Mouse (Mus musculus): ENCODE data around the gene Cbx1.

Cbx1 gene

DNA sequence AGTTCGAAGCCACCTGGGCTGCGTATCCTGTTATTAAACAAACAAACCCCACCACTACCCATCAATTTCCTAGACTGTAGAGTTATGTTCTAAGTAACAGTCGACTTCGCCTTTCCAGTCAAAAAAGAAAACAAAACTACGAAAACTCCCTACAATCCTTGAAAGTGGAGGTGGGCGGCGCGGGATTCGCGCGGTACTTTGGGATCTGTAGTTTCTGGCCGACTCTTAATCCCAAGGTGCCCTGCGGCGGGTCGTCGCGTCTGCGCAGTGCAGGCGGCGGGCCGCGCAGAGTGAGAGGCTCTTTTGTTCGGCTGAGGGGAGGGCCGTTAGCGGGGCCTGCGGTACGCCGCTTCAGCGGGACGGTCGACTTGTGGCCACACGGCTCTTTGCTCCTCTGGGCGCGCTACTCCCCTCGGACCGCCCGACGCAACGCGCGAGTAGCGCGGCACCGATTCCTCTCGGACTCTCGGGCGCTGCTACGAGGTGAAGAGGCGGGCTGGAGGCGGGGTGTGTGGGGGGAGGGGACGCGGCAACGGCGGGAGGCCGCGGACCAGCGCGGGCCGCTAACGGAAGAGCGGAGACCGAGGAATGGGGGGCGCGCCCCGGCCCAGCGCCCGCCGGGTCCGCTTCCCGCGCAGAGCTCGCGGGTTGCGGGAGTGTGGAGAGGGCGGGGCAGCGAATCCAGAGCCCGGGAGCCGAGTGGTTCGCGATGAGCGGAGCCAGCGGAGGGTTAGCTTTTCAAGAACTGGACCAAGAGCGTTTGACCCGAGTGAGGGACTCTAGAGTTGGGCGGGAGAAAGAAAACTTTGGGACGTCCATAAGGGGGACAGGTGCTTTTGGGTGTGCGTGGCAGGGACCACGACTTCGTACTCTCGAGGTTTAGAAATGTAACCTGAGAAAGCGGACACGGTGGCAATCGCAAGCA, at the start of gene Cbx1:
Gene Cbx1, plus strand, starts transcription at position 257 of the 925 bp plus-strand sequence.
- DNase-seq, result peak; percentile 92 to 93

DNA sequence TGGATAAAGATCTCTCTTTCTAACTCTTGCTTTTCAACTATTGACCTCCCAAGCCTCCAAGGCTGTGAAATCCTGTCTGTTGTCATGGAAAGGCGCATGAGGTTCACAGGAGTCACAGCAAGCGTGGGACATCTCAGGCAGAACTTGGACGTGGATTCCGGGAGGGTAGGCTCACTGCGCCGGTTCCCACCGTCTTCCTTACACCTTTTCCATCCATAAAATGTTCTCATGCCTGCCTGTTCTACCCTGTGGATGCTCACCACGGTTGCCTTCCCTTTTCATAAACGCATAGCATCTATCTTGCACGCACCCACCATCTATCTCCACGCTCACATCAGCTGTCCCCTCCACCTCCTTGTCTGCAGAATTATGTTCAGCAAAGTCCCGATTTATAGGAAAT, 48.1 kb upstream of the Cbx1 start:
- DNase-seq, result no peak

DNA sequence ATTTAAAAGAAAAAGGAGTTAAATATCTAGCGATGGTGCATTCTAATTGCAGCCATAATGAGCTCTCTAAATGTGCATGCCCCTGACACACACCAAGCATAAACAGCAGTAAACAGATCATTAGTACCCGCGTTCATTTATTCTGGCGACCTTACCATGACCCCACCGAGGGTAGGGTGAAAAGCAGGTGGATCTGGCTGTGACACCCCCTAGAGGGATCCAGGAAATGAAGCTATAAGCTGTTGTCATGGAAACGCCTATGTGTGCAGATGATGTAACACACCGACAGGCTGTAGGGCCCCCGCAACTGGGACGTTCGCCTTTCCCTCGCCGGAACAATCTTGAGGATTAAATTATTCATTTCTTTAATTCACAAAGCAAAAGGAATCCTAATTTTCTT, 46.9 kb upstream of the Cbx1 start:
- DNase-seq, result no peak

DNA sequence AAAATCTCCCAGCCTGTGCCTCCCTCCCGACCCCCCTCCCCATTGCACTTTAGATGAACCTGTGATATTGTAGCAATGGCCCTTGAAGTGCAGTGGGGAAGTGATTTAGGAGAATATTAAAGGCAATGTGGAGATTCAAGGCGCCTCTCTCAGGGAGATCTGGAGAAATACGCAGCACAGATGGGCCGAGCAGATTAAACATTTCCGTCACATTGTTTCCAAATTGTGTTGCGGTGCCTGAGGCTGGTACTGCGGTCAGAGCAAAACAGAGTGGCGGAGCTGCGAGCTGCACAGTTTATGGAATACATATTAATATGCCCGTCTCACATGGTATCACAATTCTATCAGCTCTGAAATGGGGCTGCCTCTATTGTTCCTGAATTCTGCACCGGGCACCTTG, 45.9 kb upstream of the Cbx1 start:
- DNase-seq, result no peak

DNA sequence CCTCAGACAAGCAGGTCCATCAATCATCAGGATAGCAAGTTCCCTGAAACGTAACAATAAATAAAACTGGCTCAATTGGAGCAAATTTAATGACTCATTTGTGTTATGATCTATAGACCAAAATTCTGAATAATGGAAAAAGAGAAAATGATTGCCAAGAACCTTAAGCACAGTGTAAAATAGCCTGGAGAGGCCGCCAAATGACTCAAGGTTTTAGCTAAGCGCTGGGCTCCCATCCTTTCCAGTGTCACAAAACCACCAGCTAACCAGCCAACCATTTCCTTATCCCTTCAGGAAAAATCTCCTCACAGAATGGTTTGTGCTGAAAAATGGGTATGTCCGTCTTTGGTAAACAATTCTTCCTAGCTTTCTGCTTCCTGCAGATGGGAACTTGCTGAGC, 45.0 kb upstream of the Cbx1 start:
- DNase-seq, result no peak

DNA sequence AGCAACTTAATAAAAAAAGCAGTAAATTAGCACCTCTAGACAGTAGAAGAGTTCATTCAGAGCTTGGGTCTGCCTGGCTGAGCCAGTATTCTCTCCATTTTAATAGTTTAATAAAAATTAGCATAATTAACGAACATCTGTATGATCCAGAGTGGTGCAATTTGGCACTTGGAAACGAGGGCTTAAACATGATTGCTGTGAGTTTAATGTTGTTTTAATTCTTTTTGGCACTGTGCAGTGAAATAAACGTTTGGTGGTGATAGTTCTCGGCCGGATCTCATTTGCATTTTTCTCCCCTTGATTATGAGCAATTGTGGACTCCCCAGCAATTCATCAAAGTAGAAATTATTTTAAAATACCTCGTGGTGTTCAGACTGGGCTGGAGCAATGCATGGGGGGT, 42.3 kb upstream of the Cbx1 start:
- DNase-seq, result no peak

DNA sequence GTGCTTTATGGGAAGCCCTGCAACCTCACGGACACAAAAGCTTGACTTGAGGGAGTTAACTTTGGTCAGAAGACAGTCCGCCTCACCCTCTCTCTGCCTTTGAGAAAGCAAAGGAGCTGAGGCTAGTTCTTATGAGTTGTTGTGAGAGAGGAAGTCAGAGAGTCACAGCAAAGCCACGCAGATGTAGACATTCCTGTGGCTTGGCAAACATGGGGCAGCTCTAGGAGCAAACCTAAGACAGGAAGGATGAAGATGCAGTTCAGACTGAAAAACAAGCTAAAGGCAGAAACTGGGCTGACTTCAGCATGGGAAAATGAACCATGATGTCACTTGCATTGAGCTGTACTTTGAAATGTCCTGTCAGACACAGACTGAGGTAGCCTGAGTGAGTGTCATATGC, 41.4 kb upstream of the Cbx1 start:
- no peak for DNase-seq

DNA sequence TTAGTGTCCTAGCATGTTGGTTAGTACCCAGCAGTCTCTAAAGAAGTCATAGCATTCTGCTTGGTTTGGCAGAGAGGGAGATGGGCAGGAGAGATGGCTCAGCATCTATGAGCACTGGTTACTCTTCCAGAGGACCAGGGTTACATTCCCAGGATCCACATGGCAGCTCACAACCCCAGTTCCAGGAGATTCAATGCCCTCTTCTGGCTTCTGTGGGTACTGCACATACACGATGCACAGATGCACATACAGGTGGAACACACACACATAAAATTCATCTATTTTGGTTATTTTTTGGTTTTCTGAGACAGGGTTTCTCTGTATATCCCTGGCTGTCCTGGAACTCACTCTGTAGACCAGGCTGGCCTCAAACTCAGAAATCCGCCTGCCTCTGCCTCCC, 33.6 kb upstream of the Cbx1 start:
- DNase-seq, result no peak

DNA sequence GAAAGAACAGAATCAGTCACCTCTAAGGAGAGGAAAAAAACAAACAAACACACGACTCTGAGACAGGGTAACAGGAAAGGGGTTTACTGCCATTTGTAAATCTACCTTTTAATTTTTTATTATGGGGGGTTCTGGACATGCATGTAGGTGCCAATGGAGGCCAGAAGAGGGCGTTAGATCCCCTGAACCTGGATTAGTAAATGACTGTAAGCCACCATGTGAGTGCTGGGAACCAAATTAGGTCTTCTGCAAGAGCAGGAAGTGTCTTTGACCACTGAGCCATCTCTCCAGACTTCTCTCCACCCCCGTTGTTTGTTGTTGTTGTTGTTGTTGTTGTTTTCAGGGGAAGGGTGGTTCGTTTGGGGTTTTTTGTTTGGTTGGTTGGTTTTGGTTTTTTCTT, 31.5 kb upstream of the Cbx1 start:
- no peak for DNase-seq

DNA sequence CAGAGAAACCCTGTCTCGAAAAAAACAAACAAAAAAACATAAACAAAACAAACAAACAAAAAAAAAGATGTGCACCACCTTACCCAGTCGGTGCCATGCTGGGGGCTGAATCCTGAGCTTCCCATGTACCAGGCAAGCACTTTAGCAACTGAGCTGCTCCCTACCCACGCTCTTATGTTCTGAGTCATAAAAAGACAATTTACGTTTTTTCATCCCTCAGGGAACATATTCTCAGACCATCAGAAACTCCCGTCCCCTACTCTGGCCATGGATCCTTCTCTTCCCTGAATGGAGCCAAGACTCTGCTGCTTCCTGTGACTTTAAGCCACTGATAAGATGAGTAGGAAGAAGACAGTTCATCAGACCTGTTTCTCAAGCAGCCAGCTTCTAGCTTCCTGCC, 30.5 kb upstream of the Cbx1 start:
- DNase-seq, result no peak

DNA sequence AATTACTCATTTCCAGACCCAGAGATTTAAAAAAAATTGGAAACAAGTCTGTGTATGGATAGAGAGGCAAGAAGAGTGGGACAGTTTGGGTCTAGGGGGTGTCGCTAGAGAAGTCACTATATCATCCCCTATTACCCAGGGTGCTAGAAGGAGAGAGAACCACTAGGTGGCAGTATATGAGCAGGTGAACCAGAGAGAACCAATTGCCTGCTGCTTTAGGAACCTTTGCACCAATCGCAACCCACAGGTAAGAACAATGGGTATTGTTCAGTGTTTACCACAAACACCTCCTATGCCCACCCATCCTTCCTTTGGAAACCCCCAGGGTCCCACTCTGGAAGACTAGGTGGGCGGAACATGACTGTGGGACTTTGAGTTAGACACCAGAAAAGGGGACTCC, 28.9 kb upstream of the Cbx1 start:
- peak in 1 of 2 experiments; percentile 74 for DNase-seq

DNA sequence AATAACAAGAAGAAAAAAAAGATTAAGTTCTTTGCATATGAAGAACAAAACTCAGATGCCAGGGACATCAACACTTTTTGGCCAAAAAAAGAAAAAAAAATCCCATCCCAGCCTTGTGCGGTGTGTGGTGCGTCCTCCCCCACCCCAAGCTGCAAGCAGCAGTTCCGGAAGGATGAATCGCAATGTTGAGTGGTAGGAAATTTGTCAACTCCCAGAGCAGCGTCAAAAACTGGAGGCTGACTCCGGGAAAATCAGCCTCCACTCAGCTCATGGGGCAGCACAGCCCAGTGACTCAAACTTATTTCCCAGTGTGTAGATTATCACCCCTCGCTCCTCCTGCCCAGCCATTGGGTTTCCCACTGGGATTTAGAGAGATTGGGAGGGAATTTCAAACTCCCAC, 26.9 kb upstream of the Cbx1 start:
- no peak for DNase-seq

DNA sequence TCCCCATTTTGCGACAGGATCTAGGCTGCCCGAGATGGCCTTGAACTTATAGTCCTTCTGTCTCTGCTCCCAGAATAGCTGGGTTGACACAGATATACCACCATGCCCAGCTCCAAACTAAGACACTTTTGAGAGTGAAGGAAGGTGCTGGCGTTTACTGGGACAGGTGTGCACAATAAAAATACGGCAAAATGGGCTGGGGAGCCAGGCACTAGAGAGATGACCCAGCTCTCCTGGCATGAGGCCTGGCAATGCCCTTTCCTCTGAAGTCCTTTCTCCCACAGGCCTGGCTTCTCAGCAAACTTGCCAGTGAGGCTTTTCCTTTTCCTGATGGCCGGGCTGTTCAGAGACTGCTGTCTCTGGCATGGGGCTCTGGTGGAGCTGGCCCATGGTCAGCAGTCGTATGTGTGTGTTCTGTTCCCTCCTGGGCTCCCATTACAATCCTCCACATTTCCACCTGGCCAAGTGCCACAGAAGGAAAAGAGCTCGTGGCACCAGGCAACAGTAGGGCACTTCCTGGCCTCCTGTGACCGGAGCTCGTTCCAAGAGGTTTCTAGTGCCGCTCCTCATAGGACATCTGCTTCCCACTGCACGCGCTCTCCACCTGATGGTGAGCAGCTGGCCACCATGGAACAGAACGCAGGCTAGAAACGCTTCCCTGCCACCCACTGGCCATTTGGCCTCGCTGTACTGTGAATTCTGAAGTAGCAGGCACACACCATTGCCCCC, 26.0 kb upstream of the Cbx1 start:
- DNase-seq, result peak; percentile 52 to 60

DNA sequence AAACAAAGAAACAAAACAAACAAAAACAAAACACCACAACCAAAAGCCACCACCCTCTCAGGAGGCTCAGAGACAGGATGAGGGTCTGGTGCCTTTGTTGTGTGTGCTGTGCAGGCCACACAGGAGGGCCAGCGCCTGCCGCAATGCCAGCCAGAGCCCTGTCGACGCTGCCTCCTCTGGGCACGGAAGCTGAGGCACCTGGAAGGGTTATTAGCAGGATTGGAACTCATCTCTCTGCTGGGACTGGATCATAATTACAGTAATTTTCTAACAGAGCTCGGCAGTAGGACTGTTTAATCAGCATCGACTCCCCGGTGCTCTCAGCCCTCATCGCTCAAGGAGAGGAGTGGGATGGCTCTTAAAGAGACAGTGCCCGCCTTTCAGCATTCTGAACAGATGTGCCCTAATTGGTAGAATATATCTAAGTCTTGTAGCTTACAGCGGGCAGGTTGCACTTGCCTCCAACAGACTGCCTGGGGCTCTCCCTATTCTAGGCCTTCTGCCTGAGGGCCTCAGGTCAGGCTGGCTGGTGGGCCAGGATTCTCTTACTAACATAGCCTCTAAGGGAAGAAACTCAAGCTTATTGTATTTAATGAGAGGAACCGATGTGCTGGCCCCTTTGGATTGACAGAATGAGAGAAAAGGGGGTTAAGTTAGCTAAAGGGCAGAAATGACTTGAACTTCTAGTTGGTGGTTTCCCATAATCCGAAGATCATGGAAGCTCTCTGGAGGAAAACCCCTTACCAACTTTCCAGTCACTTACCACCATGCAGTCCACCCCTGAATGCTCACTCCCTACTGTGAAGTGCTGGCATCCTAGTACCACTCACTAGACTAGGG, 24.2 kb upstream of the Cbx1 start:
- DNase-seq, result no peak

DNA sequence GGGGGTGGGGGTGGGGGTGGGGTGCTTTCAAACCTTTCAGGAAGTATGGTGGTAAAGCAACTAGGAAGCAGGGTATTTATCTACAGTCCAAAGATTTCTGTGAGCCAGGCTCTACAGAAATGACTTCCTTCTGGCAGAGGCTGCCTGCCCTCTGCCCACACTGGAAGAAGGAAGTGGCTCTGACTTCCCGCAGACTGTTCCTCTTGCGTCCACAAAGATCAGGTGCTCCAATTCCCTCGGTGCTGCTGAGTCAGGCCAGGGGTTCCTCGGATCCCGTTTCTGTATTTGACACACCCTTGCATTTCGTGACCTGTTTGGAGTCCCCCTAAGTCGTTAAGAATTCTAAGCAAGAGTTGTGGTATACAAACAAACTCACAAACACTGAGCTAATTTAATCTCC, 23.3 kb upstream of the Cbx1 start:
- DNase-seq, result peak; percentile 63 to 64

DNA sequence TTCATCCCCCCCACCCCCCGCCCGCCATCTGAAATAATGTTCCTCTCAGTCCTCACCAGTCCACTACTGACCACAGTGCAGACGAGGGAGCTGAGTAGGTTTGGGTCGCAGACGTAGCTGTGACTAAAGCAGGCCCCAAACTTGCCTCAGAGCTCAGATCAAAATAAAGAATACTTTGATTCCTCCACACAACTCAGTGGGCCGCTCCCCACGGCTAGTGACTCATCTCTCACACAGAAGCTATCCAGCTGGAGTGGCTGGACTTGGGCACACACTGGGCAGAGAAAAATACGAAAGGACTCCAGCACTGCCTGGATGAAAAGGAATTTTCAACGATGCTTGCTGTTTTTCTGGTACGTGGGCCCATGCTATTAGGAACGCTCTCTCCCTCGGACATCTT, 22.4 kb upstream of the Cbx1 start:
- DNase-seq, result no peak

DNA sequence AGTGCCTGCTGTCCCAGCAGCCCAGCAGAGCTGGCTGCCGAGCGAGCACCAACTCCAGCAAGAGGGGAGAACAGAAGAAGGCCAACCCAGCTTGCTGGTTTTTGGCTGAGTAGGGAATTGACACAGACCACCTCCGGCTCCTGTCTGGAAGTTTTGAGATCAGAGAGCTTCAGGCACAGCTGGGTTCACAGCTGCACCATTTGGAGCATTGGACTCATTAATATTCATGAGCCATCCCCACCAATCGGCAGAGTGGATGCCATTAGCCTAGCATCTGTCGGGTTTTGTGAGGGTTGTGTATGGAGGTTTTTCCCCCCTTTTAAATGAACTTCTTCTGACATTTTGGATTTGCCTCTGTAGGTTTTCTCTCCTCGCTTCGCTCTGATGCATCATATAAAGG, 21.8 kb upstream of the Cbx1 start:
- DNase-seq, result no peak

DNA sequence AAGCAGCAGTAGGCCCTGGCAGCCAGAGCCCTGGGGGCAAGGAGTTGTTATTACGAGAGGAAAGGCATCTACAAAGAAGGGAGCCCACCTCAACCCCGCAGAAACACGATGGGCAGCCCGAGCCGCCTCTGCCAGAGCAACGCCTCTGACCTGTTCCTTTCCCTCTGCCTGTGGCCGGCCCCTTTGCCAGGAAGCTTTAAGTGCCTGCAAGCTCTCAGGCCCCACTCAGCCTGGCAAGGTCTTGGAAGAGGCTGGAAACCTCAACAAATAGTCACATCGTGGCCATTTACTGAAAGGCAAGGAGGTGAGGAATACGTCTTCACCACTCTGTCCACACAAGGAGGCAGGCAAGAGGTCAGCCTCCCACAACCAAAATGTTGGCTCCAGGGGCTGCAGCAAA, 20.7 kb upstream of the Cbx1 start:
- peak; percentile 78 to 82 for DNase-seq

DNA sequence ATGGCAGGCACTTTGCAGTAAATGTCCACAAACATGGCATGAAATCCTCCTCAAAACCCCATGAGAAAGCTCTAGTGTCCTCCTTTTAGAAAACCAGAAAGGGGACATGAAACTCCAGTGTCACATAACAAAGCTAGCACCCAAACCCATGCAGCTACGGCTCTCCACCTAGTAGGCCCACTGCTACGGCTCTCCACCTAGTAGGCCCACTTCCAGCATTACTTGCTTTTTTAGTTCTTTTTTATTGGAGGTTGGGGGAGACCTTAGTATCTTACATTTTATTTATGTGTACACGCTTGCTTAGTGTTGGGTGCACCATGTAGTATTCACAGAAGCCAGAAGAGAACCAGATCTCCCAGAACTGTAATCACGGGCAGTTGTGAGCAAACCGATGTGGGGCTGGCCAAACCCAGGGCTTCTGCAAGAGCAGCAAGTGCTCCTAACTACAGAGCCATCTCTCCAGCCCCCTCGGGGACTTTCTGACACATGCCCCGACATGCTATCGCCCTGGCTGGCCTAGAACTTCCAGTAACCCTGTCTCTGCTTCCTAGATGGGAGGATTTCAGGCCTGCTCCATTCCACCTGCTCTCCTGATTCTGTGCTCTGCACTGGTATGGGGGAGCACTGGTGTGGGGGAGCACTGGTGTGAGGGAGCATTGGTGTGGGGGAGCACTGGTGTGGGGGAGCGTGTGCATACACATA, 17.5 kb upstream of the Cbx1 start:
- no peak for DNase-seq

DNA sequence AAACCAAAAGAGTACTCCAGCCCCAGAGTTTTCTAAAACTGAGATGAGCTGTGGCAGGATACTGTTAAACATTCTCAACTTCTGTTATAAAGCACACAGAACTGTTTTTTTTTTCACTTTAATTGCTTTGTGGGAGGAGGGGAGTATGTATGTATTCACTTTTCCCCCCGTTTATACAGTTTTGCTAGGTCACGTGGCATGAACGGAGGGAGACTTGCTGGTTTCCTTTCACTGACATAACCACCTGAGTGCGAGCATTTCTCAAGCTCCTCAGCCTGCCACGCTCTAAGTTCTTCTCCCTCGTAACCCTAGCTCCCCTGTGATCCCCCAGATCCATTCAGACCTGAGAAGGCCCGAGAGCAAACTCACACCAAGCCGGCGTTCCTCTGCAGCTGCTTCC, 16.5 kb upstream of the Cbx1 start:
- no peak for DNase-seq

DNA sequence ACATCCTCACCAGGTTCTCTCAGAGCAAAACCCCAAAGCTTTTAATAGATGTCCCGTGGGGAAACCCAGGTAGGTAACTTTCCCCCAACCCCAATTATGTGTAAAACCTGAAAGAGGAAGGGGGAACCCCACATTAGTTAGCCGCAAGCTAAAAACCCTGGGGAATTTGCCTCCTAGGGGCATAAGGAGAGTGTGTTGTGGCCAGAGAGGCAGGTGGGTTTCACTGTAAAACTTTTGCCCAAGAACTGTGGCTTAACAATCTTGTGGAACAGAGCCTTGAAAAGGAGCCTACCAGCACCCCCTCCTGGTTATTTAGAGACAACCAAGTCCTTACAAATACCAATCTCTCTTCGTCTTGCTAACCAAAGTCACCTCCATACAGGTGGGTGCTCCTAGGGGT, 14.4 kb upstream of the Cbx1 start:
- DNase-seq, result no peak

DNA sequence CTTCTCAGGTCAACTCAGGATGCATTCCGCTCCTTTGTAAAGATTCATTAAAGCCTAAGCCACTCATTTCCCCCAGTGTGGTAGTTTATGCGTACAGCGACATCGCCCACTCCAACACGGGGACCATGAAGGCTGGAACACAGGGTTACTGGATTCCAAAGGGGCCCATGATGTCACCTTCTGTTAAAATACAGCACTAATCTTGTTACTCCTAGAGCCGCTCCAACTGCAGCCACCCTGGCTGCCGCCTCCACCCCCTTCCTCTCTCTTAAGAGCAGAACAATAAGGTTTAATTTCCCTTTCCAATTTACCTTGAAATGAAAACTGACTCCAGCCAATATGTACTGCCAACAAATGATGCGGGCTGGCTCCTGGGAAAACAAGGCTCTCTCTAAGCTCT, 13.9 kb upstream of the Cbx1 start:
- no peak for DNase-seq

DNA sequence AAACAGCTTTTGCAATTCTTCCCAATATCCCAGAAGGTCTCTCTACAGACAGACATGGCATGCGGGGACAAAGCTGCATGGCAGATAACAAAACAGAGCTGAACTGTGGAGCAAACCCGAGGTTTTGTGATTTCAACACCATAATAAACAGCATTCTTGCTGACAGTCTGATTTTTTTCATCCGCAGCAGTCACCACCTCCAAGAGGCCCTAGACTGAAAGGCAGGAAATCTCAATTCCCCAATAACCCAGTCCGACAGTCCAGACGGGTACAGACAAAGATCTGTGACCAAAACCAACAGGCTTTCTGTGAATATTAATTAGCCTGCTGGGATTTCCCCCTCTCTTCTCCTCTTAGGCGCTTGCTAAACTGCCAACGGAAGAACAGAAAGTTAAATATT, 13.3 kb upstream of the Cbx1 start:
- no peak for DNase-seq

Measured in lung, adult 18-20 months (tissue).